Mouse (Mus musculus) lung, postnatal 0 days (tissue): ENCODE results near the gene Qprt. TPM values are rescaled to one million over a fixed set of nuclear protein-coding genes. Genes with fewer than 3 reads are reported as not detected.
A peak's percentile ranks its signal among the peaks of the same experiment; 100 is the strongest.

Experiments
- ATAC-seq: fragments of 200-750 bp; cut with Nextera tagmentation; 2 replicates; pipeline ENCODE4 v1.8.0; 2017; ENCODE audit warnings: moderate library complexity
- DNase-seq: peaks from one replicate; pipeline ENCODE4 v3.0.0-alpha.2; 2016; ENCODE audit warnings: low spot score
- H3K27ac ChIP-seq: fragments of 300-500 bp; sonication (generic); 2 replicates; pipeline ENCODE4 v1.5.1; 2014; ENCODE audit warnings: antibody characterized with exemption, mild to moderate bottlenecking, low read length, mixed read lengths
- H3K27me3 ChIP-seq: fragments of 300-500 bp; sonication (generic); replicated peaks from 2 replicates; pipeline ENCODE4 v1.6.1; 2014; ENCODE audit warnings: low read length, mixed read lengths; ENCODE audit not compliant: insufficient read depth
- H3K36me3 ChIP-seq: fragments of 300-500 bp; sonication (generic); 2 replicates; pipeline ENCODE4 v1.6.1; 2014; ENCODE audit warnings: low read length, mixed read lengths; ENCODE audit not compliant: insufficient read depth
- H3K4me1 ChIP-seq: fragments of 300-500 bp; sonication (generic); 2 replicates; pipeline ENCODE4 v1.6.1; 2014; ENCODE audit warnings: antibody characterized with exemption, low read depth, low read length, mixed read lengths; ENCODE audit not compliant: insufficient read depth
- H3K4me2 ChIP-seq: fragments of 300-500 bp; sonication (generic); replicated peaks from 2 replicates; pipeline ENCODE4 v1.6.1; 2014; ENCODE audit warnings: low read depth, mild to moderate bottlenecking, low read length, moderate library complexity, mixed read lengths
- H3K4me3 ChIP-seq: fragments of 300-500 bp; sonication (generic); 2 replicates; pipeline ENCODE4 v1.5.1; 2014; ENCODE audit warnings: low read depth, low read length
- H3K9ac ChIP-seq: fragments of 300-500 bp; sonication (generic); replicated peaks from 2 replicates; pipeline ENCODE4 v1.6.1; 2014; ENCODE audit warnings: low read depth, mild to moderate bottlenecking
- H3K9me3 ChIP-seq: fragments of 300-500 bp; sonication (generic); 2 replicates; pipeline ENCODE4 v1.6.1; 2016; ENCODE audit warnings: low read length, mixed read lengths
- CTCF ChIP-seq: IDR thresholded peaks from 2 replicates; pipeline ENCODE4 v1.5.1; 2016; ENCODE audit warnings: antibody characterized with exemption, mild to moderate bottlenecking
- EP300 ChIP-seq: IDR thresholded peaks from 2 replicates; pipeline ENCODE4 v1.6.1; 2016; ENCODE audit warnings: antibody characterized with exemption, mild to moderate bottlenecking, control low read depth
- WGBS: fragments of 180-500 bp; shearing (Covaris S2); extraction: QIAGEN DNeasy Blood & Tissue Kit; methylation state at CpG from one replicate; pipeline ENCODE4 v1.1.7; 2014; 5-methylcytosine and 5-hydroxymethylcytosine counted together
- polyA plus RNA-seq: library from polyadenylated mRNA; unstranded; fragments of >200 nt; fragmentation: Nextera tagmentation; extraction: Ambion mirVana; gene quantifications from 2 replicates; pipeline ENCODE4 v1.2.1, GENCODE M21; 2015

The Qprt gene
- polyA plus RNA-seq, 1 experiment from 2014 or later, result 0.14 TPM

DNA sequence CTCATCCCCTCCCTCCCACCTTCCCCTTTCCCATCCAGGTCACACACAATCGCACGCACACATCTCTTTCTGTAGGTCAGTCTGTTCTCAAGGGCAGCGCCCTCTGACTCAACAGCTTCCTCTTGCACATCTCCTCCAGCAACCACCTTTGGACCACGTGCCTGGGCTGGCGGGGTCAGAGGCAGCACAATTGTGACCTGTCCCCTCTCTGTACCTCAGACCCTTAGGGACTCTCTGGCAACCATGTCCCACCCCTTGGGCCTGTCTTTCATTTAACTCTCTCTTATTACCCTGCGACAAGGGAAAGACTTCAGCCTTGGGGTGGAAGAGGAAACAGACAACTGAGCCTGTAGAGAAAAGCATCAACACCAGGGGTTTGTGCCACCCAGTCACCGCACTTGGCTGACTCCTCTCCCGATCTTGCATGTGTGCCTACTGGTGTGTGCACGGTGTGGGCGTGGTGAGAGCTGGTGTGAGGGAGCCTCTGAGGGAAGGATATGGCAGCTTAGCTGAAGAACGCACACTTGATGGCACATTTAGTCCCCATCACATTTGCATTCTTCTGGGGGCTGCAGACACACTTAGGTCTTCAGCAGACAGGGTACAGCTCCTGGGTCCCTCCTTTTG is 12.9 kb upstream of the Qprt start:
- no peak for DNase-seq
- H3K27ac ChIP-seq, result no peak overlapping the region
- no peaks in the 10 kb centered on the region for H3K9me3 ChIP-seq
- H3K27me3 ChIP-seq, result no peaks in the 10 kb centered on the region
- no peak overlapping the region for H3K9ac ChIP-seq
- no peaks in the 10 kb centered on the region for H3K4me1 ChIP-seq
- H3K36me3 ChIP-seq, result no peaks in the 10 kb centered on the region
- H3K4me3 ChIP-seq, result no peak overlapping the region
- 0 out of 2 replicates have a peak, but pooled peaks have one; percentile 12 for ATAC-seq
- 65% methylated on average over 11 of the region's 11 CpGs for WGBS
- TF ChIP-seq CTCF, result no peak
- H3K4me2 ChIP-seq, result no peak overlapping the region

DNA sequence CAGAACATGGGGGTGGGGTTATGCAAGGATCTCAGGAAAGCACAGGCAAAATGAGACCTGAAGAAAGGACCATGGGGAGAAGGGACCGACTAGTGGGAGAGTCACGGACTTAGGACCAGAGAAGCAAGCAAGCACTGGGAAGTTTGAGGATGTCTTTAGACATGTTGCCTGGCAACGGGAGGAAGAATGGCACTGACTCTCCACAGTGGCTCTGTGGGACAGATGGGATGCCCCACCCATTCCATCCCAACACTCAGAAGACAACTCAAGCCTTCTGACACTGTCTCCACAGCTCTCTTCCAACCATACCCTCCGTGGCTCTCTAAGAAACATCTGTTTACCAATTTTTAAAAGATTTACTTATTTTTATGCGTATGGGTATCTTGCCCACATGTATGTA is 11.1 kb upstream of the Qprt start:
- TF ChIP-seq CTCF, result no peak
- TF ChIP-seq EP300, result no peak
- ATAC-seq, result no peak

DNA sequence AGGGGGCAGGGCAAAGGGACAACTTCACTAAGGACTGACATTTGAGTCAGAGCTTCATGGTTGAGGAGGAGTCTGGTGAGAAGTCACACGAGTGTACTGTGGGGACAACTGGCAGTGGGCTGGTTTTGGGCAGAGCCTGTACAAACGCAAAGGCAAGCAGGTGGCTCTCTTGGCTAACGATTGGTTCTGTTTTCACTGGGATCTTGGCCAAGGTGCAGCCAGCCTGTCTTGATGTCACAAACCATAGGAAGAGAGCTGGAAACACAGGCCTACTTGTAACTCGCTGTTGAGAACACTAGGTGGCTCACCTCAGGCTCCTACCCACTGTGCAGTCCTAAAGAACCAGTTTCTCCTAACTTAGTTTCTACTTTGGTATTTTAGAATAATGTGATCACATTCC is 7.6 kb upstream of the Qprt start:
- DNase-seq, result peak; percentile 85

More for the DNA sequence above, 11.1 kb upstream of the Qprt start:
- no peak overlapping the region for H3K4me2 ChIP-seq
- no peak for DNase-seq
- H3K27ac ChIP-seq, result no peak overlapping the region
- no peaks in the 10 kb centered on the region for H3K27me3 ChIP-seq
- no peaks in the 10 kb centered on the region for H3K36me3 ChIP-seq
- no peak overlapping the region for H3K9ac ChIP-seq
- WGBS, result 60% methylated on average over 5 of the region's 5 CpGs
- H3K9me3 ChIP-seq, result no peaks in the 10 kb centered on the region
- H3K4me1 ChIP-seq, result no peaks in the 10 kb centered on the region
- H3K4me3 ChIP-seq, result no peak overlapping the region

DNA sequence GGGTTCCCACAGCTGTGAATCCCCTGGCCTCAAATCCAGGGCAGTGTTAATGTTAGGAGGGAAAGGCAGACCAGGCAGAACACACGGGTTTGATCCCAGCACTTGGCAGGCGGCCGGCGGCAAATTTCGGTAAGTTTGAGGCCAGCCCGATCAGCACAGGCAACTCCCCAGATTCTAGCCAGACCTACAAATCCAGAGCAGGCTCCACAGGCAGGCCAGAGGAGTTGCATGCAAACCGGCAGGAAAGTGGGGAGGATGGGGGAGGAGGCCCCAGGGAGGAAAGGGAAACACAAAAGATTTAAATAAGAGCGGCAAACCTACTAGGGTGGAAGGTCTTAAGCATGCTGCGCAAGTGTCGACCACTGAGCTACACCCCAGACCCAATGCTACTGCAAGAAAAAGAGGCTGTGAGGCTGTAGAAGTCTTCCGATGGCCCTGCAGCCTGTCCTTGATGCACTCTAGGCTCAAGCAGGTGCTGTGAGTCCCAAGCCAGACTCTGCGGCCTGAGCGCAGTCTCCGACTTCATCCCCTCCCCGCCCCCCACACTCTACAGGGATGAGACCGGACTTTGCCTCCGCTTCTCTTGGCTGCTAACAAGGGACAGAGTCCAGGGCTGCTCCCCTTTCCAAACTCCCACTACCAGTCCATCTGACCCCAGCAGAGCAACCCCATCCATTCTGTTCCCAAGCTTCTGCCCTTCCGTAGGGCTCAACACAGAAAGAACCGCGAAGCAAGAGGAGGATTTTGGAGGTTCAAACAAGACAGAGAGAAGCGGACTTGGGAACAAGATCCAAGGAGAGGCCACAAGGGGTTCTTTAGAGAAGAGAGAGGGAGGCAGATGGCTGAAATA is 740 bp downstream of the Qprt start:
- H3K4me2 ChIP-seq, result no peak overlapping the region
- no peaks in the 10 kb centered on the region for H3K36me3 ChIP-seq
- no peak for DNase-seq
- no peak overlapping the region for H3K27ac ChIP-seq
- WGBS, result 22% methylated on average over 21 of the region's 21 CpGs
- no peak overlapping the region for H3K4me3 ChIP-seq
- H3K27me3 ChIP-seq, result no peaks in the 10 kb centered on the region
- no peaks in the 10 kb centered on the region for H3K9me3 ChIP-seq
- no peak overlapping the region for H3K9ac ChIP-seq
- H3K4me1 ChIP-seq, result no peaks in the 10 kb centered on the region
- no peak for ATAC-seq
- TF ChIP-seq CTCF, result no peak
- no peak for TF ChIP-seq EP300

More for the DNA sequence above, 7.6 kb upstream of the Qprt start:
- Histone ChIP-seq H3K4me1 (no peaks in the 10 kb centered on the region), H3K27me3 (no peaks in the 10 kb centered on the region), H3K4me3 (no peak overlapping the region), H3K9me3 (no peaks in the 10 kb centered on the region), H3K36me3 (no peaks in the 10 kb centered on the region), H3K27ac (no peak overlapping the region), H3K9ac (no peak overlapping the region), H3K4me2 (no peak overlapping the region)
- ATAC-seq, result peak; percentile 70
- 3% methylated on average over 4 of the region's 4 CpGs for WGBS
- TF ChIP-seq EP300 (no peak), CTCF (peak; percentile 75)

DNA sequence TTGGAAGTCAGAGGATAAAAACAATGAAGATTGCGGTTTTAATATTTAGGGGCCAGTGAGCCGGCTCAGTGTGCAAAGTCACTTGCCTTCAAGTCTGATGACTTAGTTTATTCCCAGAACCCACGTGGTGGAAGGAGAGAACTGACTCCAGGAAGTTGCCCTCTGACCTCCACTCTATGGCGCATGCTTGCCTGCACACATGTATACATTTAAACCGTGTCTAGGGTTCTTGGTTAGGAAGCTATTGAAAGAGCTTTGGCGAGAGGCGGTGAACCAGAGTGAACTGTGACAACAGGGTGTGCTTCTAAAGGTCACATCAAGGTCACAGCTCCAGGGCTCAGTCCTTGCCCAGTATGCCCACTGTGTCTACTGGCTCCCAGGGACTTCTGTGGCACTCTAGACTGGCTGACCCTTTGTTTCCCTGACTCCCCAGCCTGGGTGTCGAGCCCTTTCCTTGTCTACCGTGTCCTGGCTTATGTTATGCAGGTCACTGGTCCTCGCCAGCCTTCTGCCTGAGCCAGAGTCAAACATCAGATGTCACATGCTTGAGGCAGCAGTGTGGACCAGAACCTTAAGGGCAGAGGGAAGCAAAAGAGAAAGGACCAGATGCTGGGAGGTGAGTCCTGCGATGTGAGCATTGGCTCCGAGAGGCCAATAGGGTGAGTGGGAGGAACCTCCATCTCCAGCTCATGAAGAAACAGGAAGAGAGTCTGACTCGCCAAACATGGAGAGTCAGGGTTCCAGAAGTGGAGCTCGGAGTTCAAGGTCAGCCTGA is 3.2 kb downstream of the Qprt start:
- no peak for DNase-seq

DNA sequence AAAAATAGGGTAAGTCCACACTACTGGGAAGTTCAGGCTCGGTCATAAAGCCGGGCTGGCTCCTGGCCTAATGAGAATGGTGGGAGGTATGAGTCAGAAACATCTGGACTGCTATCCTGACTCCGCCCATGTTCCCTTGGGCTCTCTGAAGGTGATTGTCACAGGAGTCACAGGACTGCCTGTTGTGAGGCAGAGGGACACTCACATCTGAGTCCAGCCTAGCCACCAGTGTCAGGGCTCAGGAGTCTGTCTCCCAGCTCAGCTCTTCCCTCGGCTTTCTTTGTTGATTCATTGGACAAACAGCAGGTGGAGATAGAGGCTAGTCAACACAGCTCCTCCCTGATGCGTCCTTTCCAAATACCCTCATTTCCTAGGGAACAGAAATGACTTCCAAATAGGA is 4.1 kb downstream of the Qprt start:
- Histone ChIP-seq H3K27ac (no peak overlapping the region), H3K4me3 (no peak overlapping the region), H3K4me1 (no peaks in the 10 kb centered on the region), H3K4me2 (no peak overlapping the region), H3K36me3 (no peaks in the 10 kb centered on the region), H3K9me3 (no peaks in the 10 kb centered on the region), H3K27me3 (no peaks in the 10 kb centered on the region), H3K9ac (no peak overlapping the region)
- peak; percentile 27 for ATAC-seq
- TF ChIP-seq CTCF (peak; percentile 50), EP300 (no peak)
- 21% methylated on average over 5 of the region's 5 CpGs for WGBS
- peak; percentile 54 for DNase-seq

More for the DNA sequence above, 3.2 kb downstream of the Qprt start:
- no peak overlapping the region for H3K27ac ChIP-seq
- no peaks in the 10 kb centered on the region for H3K4me1 ChIP-seq
- H3K27me3 ChIP-seq, result no peaks in the 10 kb centered on the region
- no peaks in the 10 kb centered on the region for H3K9me3 ChIP-seq
- H3K4me3 ChIP-seq, result no peak overlapping the region
- no peaks in the 10 kb centered on the region for H3K36me3 ChIP-seq
- WGBS, result 57% methylated on average over 14 of the region's 14 CpGs
- TF ChIP-seq CTCF (no peak), EP300 (no peak)
- H3K9ac ChIP-seq, result no peak overlapping the region
- no peak overlapping the region for H3K4me2 ChIP-seq
- ATAC-seq, result no peak
